Mouse (Mus musculus): ENCODE data around the gene Dhx15. TPM values are rescaled to one million over a fixed set of nuclear protein-coding genes. Genes with fewer than 3 reads are reported as not detected.
"Not testable (repeated sequence)": the region's sequence is repeated elsewhere in the genome, so short reads cannot be mapped to it uniquely, and the experiment has no call there.

Gene Dhx15
- polyA plus RNA-seq (2016; fragmentation: Nextera tagmentation; extraction: Ambion mirVana): 209 and 225 TPM in 2 replicates

DNA sequence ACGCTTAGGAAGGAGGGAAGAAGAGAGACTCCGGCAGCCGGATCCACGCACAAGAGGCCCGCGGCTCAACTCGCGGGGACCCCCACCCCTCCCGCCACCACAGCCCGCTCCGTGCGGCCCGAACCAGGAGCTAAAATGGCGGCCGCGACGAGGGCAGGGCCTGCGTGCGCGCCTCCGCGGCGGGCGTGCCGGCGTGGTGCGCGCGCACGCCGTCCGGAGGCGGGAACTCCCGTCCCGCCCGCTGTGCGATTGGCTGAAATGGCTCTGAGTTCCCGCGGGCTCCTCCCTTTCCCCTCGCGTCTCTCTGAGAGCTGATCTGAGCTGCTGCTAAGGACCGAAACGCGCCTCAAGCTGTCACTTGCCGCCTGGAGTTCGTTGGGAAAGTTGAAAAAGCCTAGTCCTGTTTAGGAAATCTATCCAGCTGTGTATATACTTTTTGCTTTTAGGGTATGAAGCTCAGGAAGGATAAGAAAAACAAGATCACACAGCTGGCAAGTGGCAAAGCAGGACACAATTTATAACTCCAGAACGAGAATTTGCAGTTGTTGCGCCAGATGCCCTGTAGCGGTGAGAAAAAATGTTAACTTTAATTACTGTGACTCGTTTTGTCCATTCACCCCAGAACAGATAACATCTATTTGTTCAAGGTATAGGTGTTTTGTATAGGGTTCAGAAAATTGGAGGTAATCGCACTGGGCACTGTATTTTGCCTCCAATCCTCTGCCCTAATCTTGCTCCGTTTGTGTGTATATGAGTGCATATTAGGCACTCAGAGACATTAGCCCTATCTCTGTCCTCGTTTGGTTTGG lies at the start of gene Dhx15:
TSS of gene Dhx15 (minus strand) at position 144 of the 809 bp plus-strand sequence.
- 1% methylated on average over 52 of the region's 53 CpGs for WGBS
- Histone ChIP-seq H3K4me3 (replicated peaks) (peak within 1 kb of the TSS; percentile 96), H3K27me3 (no peaks in the 10 kb centered on the region), H3K9ac (peak within 1 kb of the TSS; percentile 98), H3K27ac (peak within 1 kb of the TSS; percentile 93), H3K4me1 (peaks cover 27% of the 10 kb centered on the region), H3K36me3 (replicated peaks) (no peaks in the 10 kb centered on the region), H3K9me3 (no peaks in the 10 kb centered on the region), H3K4me2 (peak within 1 kb of the TSS; percentile 72)
- peak; percentile 97 for ATAC-seq (ENCODE audit: low FRiP score)

DNA sequence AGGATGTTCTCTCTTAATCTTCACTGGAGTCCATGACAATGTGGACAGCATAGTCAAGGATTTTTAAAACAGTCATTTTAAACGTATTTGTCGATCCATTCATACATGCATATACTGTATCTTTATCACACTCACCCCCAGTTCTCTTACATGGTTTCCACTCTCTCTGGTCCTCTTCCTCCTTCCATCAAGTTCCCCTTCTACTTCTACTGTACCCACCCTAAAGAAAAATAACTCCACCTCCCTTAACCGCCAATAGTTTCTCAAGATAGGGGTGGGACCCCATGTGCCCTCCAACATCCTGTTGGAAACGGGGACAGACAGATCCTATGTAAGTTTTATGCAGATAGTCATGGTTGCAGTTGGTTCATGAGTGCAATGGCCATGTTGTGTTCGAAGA lies 48.6 kb upstream of the Dhx15 start:
- no peak for ATAC-seq (ENCODE audit: low FRiP score)
- Histone ChIP-seq H3K27ac (no peak overlapping the region), H3K4me2 (no peak overlapping the region), H3K9ac (no peak overlapping the region), H3K9me3 (0 out of 2 replicates have a peak, but pooled peaks cover 5% of the 10 kb centered on the region), H3K4me1 (0 out of 2 replicates have a peak, but pooled peaks cover 5% of the 10 kb centered on the region), H3K4me3 (replicated peaks) (no peak overlapping the region), H3K27me3 (no peaks in the 10 kb centered on the region), H3K36me3 (replicated peaks) (no peaks in the 10 kb centered on the region)
- WGBS: 89% methylated on average over 5 of the region's 5 CpGs

DNA sequence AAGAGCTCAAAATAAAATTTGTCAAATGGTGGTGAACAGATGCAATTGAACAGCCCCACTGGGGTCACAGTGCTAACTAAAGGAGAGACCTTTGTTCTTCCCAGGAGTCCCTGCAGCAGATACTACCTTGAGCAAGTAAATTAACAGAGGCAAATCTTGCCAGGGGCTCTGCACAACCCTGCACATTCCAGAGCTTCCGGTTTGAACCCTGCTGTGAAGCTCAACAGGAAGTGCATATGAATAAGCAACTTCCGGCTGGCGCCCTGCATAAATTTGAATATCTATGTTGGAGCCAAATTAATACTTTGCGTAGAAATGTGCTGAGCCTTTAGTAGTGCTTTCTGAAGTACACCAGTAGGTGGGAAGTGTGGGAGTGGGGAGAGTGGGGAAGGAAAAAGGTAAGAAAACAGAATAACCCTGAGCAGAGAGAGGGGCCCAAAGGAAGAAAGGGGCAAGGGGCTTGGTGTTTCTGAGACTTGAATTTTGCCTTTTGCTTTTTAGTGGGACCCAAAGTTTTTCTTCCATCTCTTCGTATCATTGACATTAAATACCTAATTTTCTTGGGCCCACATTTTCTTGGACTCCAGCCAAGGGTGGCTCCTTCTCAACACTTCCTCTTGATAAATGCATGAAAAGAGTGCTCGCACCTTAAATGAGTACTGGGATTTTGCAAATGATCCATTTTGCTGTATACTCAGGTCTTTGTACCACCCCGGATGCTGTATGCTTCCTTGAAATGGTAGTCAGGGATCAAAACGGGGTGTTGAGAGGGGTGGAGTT lies 47.8 kb upstream of the Dhx15 start:
- H3K4me2 ChIP-seq: no peak overlapping the region
- H3K4me3 ChIP-seq (replicated peaks): no peak overlapping the region
- no peak overlapping the region for H3K27ac ChIP-seq
- H3K9me3 ChIP-seq: 0 out of 2 replicates have a peak, but pooled peaks cover 5% of the 10 kb centered on the region
- H3K9ac ChIP-seq: no peak overlapping the region
- 0 out of 2 replicates have a peak, but pooled peaks cover 5% of the 10 kb centered on the region for H3K4me1 ChIP-seq
- no peaks in the 10 kb centered on the region for H3K27me3 ChIP-seq
- ATAC-seq (ENCODE audit: low FRiP score): no peak
- 74% methylated on average over 8 of the region's 8 CpGs for WGBS
- H3K36me3 ChIP-seq (replicated peaks): no peaks in the 10 kb centered on the region

DNA sequence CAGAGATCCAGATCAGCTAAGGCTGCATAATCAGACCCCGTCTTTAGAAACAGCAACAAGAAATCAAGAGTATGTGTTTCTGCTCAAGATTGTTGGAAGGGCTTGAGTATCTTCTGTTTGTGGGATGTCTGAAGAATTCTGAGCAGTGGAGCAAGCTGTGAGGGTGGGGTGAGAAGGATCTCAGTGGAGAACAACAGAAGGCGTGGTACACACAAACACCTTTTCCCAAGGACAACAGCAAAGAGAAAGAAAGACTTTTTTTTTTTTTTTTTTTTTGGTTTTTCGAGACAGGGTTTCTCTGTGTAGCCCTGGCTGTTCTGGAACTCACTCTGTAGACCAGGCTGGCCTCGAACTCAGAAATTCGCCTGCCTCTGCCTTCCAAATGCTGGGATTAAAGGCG lies 46.3 kb upstream of the Dhx15 start:
- not testable (repeated sequence) for H3K4me1 ChIP-seq; H3K27ac ChIP-seq; H3K27me3 ChIP-seq; H3K9me3 ChIP-seq; ATAC-seq (ENCODE audit: low FRiP score); H3K4me2 ChIP-seq; H3K36me3 ChIP-seq (replicated peaks); H3K9ac ChIP-seq; H3K4me3 ChIP-seq (replicated peaks)
- WGBS: 94% methylated on average over 5 of the region's 6 CpGs

DNA sequence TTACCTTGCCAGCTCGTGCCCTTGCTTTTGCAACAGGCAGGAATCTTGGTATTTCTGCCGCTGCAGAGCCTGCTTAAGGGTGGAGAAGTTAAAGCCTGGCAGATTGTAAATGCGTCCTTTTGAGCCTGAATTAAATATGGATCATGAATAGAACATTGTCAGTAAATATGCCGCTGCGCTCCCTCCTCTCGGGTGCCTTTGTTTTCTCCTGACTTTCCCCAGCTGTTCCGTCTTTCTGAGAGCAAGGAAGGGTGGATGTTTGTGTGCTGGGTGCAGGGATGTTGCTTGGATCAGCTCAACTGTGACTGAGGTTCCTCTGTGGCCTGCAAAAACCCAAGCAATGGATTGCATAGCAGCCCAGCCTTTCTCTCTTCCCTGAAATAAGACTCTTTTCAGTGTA lies 44.3 kb upstream of the Dhx15 start:
- Histone ChIP-seq H3K27ac (no peak overlapping the region), H3K9ac (no peak overlapping the region), H3K4me3 (replicated peaks) (no peak overlapping the region), H3K4me2 (no peak overlapping the region), H3K4me1 (0 out of 2 replicates have a peak, but pooled peaks cover 5% of the 10 kb centered on the region), H3K36me3 (replicated peaks) (no peaks in the 10 kb centered on the region), H3K9me3 (0 out of 2 replicates have a peak, but pooled peaks cover 5% of the 10 kb centered on the region), H3K27me3 (no peaks in the 10 kb centered on the region)
- WGBS: 57% methylated on average over 7 of the region's 7 CpGs
- ATAC-seq (ENCODE audit: low FRiP score): no peak

DNA sequence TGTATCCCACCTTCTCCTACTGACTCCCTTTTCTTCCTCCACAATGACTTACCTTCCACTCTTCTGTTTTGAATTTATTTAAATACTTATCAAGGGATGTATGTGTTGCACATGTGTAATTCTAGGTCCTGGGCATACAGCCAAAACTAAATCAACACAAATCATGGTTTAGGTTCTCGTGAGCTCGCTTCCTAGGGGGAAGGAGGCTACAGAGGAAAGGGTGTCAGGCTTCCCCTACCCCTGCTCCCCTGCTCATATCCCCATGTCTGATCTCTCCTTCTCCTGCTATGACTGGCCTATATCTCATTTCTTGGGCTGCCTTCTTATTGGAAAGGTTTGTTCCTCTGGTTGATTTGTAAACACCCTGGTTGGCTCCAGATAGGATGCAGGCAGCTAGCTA lies 43.6 kb upstream of the Dhx15 start:
- no peak overlapping the region for H3K9ac ChIP-seq
- H3K4me3 ChIP-seq (replicated peaks): no peak overlapping the region
- H3K36me3 ChIP-seq (replicated peaks): no peaks in the 10 kb centered on the region
- H3K9me3 ChIP-seq: 0 out of 2 replicates have a peak, but pooled peaks cover 5% of the 10 kb centered on the region
- no peaks in the 10 kb centered on the region for H3K27me3 ChIP-seq
- no peak overlapping the region for H3K4me2 ChIP-seq
- 75% methylated on average over 2 of the region's 2 CpGs for WGBS
- ATAC-seq (ENCODE audit: low FRiP score): no peak
- 0 out of 2 replicates have a peak, but pooled peaks cover 5% of the 10 kb centered on the region for H3K4me1 ChIP-seq
- H3K27ac ChIP-seq: no peak overlapping the region

DNA sequence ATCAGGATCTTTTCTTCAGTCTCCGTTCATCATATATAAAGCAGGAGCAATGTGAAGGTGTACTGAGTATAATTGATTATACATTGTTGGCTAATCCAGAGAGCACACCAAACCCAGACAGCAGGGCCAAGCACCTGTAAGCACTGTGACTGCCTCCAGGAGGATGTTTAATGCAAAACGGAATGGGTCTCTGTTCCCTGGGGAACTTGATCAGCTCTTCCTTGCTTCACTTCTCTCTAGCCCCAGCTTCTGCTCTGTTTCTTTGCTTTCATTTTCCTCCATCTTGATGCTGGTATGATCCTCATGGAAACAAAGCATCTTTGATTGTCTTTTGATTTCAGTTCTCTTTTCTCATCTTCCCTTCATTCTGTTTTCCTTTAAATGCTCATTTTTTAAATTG lies 42.3 kb upstream of the Dhx15 start:
- Histone ChIP-seq H3K27me3 (no peaks in the 10 kb centered on the region), H3K36me3 (replicated peaks) (no peaks in the 10 kb centered on the region), H3K4me3 (replicated peaks) (no peak overlapping the region), H3K4me2 (no peak overlapping the region), H3K27ac (no peak overlapping the region), H3K9me3 (0 out of 2 replicates have a peak, but pooled peaks cover 5% of the 10 kb centered on the region), H3K9ac (no peak overlapping the region), H3K4me1 (0 out of 2 replicates have a peak, but pooled peaks cover 5% of the 10 kb centered on the region)
- 78% methylated on average over 2 of the region's 2 CpGs for WGBS
- no peak for ATAC-seq (ENCODE audit: low FRiP score)

DNA sequence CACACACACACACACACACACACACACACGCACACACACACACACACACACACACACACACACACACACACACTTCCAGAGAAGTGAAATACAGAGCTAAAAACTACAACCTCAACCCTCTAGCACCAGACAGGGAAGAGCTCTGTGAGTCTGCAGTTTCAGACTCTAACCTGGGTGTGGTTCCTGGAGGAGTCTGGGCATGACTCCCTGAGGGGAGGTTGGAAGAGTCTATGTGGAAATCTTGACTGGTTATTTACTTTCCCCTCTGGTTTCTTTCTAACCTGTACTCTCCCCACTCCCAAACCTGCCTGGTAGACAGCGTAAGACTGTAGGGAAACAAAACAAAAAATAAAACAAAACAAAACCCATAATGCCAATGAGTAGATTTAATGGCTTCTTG lies 41.9 kb upstream of the Dhx15 start:
- no peak overlapping the region for H3K4me3 ChIP-seq (replicated peaks)
- ATAC-seq (ENCODE audit: low FRiP score): no peak
- H3K9me3 ChIP-seq: 0 out of 2 replicates have a peak, but pooled peaks cover 5% of the 10 kb centered on the region
- H3K4me1 ChIP-seq: 0 out of 2 replicates have a peak, but pooled peaks cover 5% of the 10 kb centered on the region
- H3K4me2 ChIP-seq: no peak overlapping the region
- 73% methylated on average over 2 of the region's 2 CpGs for WGBS
- no peak overlapping the region for H3K9ac ChIP-seq
- no peaks in the 10 kb centered on the region for H3K36me3 ChIP-seq (replicated peaks)
- H3K27me3 ChIP-seq: no peaks in the 10 kb centered on the region
- H3K27ac ChIP-seq: no peak overlapping the region

DNA sequence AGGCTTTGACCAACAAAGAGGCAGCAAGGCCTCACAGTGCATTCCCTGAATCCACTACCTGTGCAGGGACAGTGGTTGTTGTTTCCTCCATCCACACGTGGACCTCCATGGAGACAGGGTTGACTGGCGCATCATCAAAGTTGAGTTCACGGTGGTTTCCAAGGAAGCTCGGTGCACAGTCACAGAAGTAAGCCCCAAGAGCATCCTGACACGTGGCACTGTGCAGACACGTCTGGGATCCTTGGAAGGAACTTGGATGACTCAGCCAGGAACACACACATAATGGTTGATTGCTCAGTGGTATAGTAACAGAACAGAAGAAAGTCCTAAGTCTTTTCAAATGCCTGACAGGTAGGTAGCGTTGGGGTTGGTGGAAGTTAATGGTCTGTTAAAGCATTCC lies 40.2 kb upstream of the Dhx15 start:
- Histone ChIP-seq H3K9ac (no peak overlapping the region), H3K4me1 (0 out of 2 replicates have a peak, but pooled peaks cover 5% of the 10 kb centered on the region), H3K4me3 (replicated peaks) (no peak overlapping the region), H3K27ac (no peak overlapping the region), H3K27me3 (no peaks in the 10 kb centered on the region), H3K36me3 (replicated peaks) (no peaks in the 10 kb centered on the region), H3K9me3 (0 out of 2 replicates have a peak, but pooled peaks cover 5% of the 10 kb centered on the region), H3K4me2 (no peak overlapping the region)
- 89% methylated on average over 7 of the region's 7 CpGs for WGBS
- ATAC-seq (ENCODE audit: low FRiP score): no peak

DNA sequence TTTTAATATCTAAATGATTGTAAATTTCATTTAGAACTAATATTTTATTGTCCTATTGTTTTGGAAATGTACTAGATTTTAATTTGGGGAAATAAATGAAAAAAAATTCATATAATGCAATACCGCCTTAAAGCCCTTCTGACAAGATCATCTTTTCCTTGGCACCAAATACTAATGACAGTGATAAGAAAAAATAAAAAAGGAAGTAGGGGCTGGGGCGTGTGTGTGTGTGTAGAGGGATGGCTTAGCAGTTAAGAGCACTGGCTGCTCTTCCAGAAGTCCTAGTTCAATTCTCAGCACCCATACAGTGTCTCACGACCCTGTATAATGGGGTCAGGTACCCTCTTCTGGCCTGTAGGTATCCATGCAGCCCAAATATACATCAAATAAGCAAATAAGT lies 36.4 kb upstream of the Dhx15 start:
- H3K4me1 ChIP-seq: no peaks in the 10 kb centered on the region
- WGBS: 82% methylated on average over 3 of the region's 3 CpGs
- no peak overlapping the region for H3K4me3 ChIP-seq (replicated peaks)
- no peaks in the 10 kb centered on the region for H3K9me3 ChIP-seq
- no peak overlapping the region for H3K4me2 ChIP-seq
- no peaks in the 10 kb centered on the region for H3K36me3 ChIP-seq (replicated peaks)
- no peak overlapping the region for H3K27ac ChIP-seq
- no peaks in the 10 kb centered on the region for H3K27me3 ChIP-seq
- ATAC-seq (ENCODE audit: low FRiP score): no peak
- no peak overlapping the region for H3K9ac ChIP-seq

DNA sequence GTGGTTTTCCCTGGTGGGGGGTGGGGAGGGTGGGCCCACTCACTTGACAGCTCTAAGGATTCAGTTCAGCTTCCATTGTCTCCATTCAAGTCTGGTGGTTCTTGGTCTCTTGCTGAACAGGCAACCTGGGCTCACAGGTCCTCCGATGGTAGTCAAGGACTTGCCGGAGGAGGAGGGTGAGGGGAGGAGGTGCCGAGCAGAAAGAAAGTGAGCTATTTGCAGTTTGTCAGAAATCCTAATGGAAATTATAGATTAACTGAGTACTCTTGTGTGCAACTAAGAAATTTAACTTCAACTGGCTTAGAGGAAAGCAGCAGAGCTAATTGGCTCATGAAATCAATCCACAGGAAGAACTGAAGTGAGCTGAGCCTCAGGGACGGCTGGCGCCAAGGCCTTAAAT lies 31.3 kb upstream of the Dhx15 start:
- no peak for ATAC-seq (ENCODE audit: low FRiP score)
- WGBS: 90% methylated on average over 5 of the region's 5 CpGs
- no peak overlapping the region for H3K27ac ChIP-seq

More for the DNA sequence above, 31.3 kb upstream of the Dhx15 start:
- Histone ChIP-seq H3K9ac (no peak overlapping the region), H3K27me3 (peaks cover 4% of the 10 kb centered on the region; the same call in 1 of the 2 replicates), H3K4me3 (replicated peaks) (no peak overlapping the region), H3K4me1 (peaks cover 9% of the 10 kb centered on the region), H3K9me3 (no peaks in the 10 kb centered on the region), H3K4me2 (no peak overlapping the region), H3K36me3 (replicated peaks) (no peaks in the 10 kb centered on the region)
